Mouse (Mus musculus): ENCODE measurements around the gene Pithd1. TPM values are rescaled to one million over a fixed set of nuclear protein-coding genes. Genes with fewer than 3 reads are reported as not detected.

Gene Pithd1
- total RNA-seq, 1 experiment = 41.6 TPM

- TF ChIP-seq HCFC1 (IDR thresholded peaks at IDR 0.05; ENCODE audit: borderline replicate concordance, insufficient read depth, low read length) = no peak
- TF ChIP-seq ZC3H11A (IDR thresholded peaks at IDR 0.05; ENCODE audit: borderline replicate concordance, low read depth, low read length) = no peak
- TF ChIP-seq CHD2 (IDR thresholded peaks at IDR 0.05; ENCODE audit: low read depth, low read length) = no peak
- TF ChIP-seq MAFK (IDR thresholded peaks at IDR 0.05; ENCODE audit: insufficient read depth, low read depth, low read length) = no peak
- no peak for TF ChIP-seq ZNF384 (IDR thresholded peaks at IDR 0.05; ENCODE audit: low read depth, low read length)
- no peak overlapping the region for H3K9ac ChIP-seq (ENCODE audit: insufficient read depth, low read depth, low read length, poor library complexity, severe bottlenecking)
- H3K4me1 ChIP-seq (ENCODE audit: control insufficient read depth in 2 of 2, insufficient read depth in 2 of 2, low read length in 2 of 2, poor library complexity in 1 of 2) = no peaks in the 10 kb centered on the region
- H3K9me3 ChIP-seq (ENCODE audit: control insufficient read depth, insufficient read depth, low read depth, low read length) = no peaks in the 10 kb centered on the region
- H3K27ac ChIP-seq (ENCODE audit: insufficient read depth, low read depth, low read length, poor library complexity, severe bottlenecking) = no peak overlapping the region
- no peak for DNase-seq (ENCODE audit: low read depth, low spot score)
- H3K4me3 ChIP-seq (ENCODE audit: insufficient read depth in 1 of 2, low read depth in 1 of 2, low read length in 2 of 2, poor library complexity in 1 of 2, severe bottlenecking in 1 of 2) = no peak overlapping the region
- in situ Hi-C loops (cut with MboI; ENCODE audit: low sequenced_read_pairs in 2 of 2, unreplicated experiment in 2 of 2) = no loop called here
- peaks cover 45% of the 10 kb centered on the region for H3K36me3 ChIP-seq (ENCODE audit: control insufficient read depth, insufficient read depth, low read length, poor library complexity, severe bottlenecking)
Observed at GRCm38 (mm10) chr4:136010586-136010985, 23.5 kb upstream of the Pithd1 start.

GRCm38 (mm10) chr4:136008782-136009447 is 21.9 kb upstream of the Pithd1 start:
- H3K9me3 ChIP-seq (ENCODE audit: control insufficient read depth, insufficient read depth, low read depth, low read length) = no peaks in the 10 kb centered on the region
- DNase-seq (ENCODE audit: low read depth, low spot score) = no peak
- no peak overlapping the region for H3K4me3 ChIP-seq (ENCODE audit: insufficient read depth in 1 of 2, low read depth in 1 of 2, low read length in 2 of 2, poor library complexity in 1 of 2, severe bottlenecking in 1 of 2)
- H3K27ac ChIP-seq (ENCODE audit: insufficient read depth, low read depth, low read length, poor library complexity, severe bottlenecking) = no peak overlapping the region
- in situ Hi-C loops (cut with MboI; ENCODE audit: low sequenced_read_pairs in 2 of 2, unreplicated experiment in 2 of 2) = no loop called here
- TF ChIP-seq CHD2 (IDR thresholded peaks at IDR 0.05; ENCODE audit: low read depth, low read length) (no peak), MAFK (IDR thresholded peaks at IDR 0.05; ENCODE audit: insufficient read depth, low read depth, low read length) (no peak), ZNF384 (IDR thresholded peaks at IDR 0.05; ENCODE audit: low read depth, low read length) (no peak), HCFC1 (IDR thresholded peaks at IDR 0.05; ENCODE audit: borderline replicate concordance, insufficient read depth, low read length) (no peak), ZC3H11A (IDR thresholded peaks at IDR 0.05; ENCODE audit: borderline replicate concordance, low read depth, low read length) (no peak)
- H3K36me3 ChIP-seq (ENCODE audit: control insufficient read depth, insufficient read depth, low read length, poor library complexity, severe bottlenecking) = peaks cover 56% of the 10 kb centered on the region
- no peaks in the 10 kb centered on the region for H3K4me1 ChIP-seq (ENCODE audit: control insufficient read depth in 2 of 2, insufficient read depth in 2 of 2, low read length in 2 of 2, poor library complexity in 1 of 2)
- H3K9ac ChIP-seq (ENCODE audit: insufficient read depth, low read depth, low read length, poor library complexity, severe bottlenecking) = no peak overlapping the region

GRCm38 (mm10) chr4:136006821-136007220 is 19.8 kb upstream of the Pithd1 start:
- in situ Hi-C loops (cut with MboI; ENCODE audit: low sequenced_read_pairs in 2 of 2, unreplicated experiment in 2 of 2) = no loop called here
- no peaks in the 10 kb centered on the region for H3K9me3 ChIP-seq (ENCODE audit: control insufficient read depth, insufficient read depth, low read depth, low read length)
- DNase-seq (ENCODE audit: low read depth, low spot score) = no peak
- no peaks in the 10 kb centered on the region for H3K4me1 ChIP-seq (ENCODE audit: control insufficient read depth in 2 of 2, insufficient read depth in 2 of 2, low read length in 2 of 2, poor library complexity in 1 of 2)
- peaks cover 65% of the 10 kb centered on the region for H3K36me3 ChIP-seq (ENCODE audit: control insufficient read depth, insufficient read depth, low read length, poor library complexity, severe bottlenecking)
- no peak for TF ChIP-seq ZNF384 (IDR thresholded peaks at IDR 0.05; ENCODE audit: low read depth, low read length)
- TF ChIP-seq MAFK (IDR thresholded peaks at IDR 0.05; ENCODE audit: insufficient read depth, low read depth, low read length) = no peak
- TF ChIP-seq ZC3H11A (IDR thresholded peaks at IDR 0.05; ENCODE audit: borderline replicate concordance, low read depth, low read length) = no peak
- TF ChIP-seq CHD2 (IDR thresholded peaks at IDR 0.05; ENCODE audit: low read depth, low read length) = no peak
- TF ChIP-seq HCFC1 (IDR thresholded peaks at IDR 0.05; ENCODE audit: borderline replicate concordance, insufficient read depth, low read length) = no peak
- no peak overlapping the region for H3K27ac ChIP-seq (ENCODE audit: insufficient read depth, low read depth, low read length, poor library complexity, severe bottlenecking)
- no peak overlapping the region for H3K4me3 ChIP-seq (ENCODE audit: insufficient read depth in 1 of 2, low read depth in 1 of 2, low read length in 2 of 2, poor library complexity in 1 of 2, severe bottlenecking in 1 of 2)
- no peak overlapping the region for H3K9ac ChIP-seq (ENCODE audit: insufficient read depth, low read depth, low read length, poor library complexity, severe bottlenecking)

- peaks cover 51% of the 10 kb centered on the region for H3K36me3 ChIP-seq (ENCODE audit: control insufficient read depth, insufficient read depth, low read length, poor library complexity, severe bottlenecking)
- H3K4me1 ChIP-seq (ENCODE audit: control insufficient read depth in 2 of 2, insufficient read depth in 2 of 2, low read length in 2 of 2, poor library complexity in 1 of 2) = no peaks in the 10 kb centered on the region
- no peak overlapping the region for H3K27ac ChIP-seq (ENCODE audit: insufficient read depth, low read depth, low read length, poor library complexity, severe bottlenecking)
- DNase-seq (ENCODE audit: low read depth, low spot score) = no peak
- H3K4me3 ChIP-seq (ENCODE audit: insufficient read depth in 1 of 2, low read depth in 1 of 2, low read length in 2 of 2, poor library complexity in 1 of 2, severe bottlenecking in 1 of 2) = no peak overlapping the region
- no peak overlapping the region for H3K9ac ChIP-seq (ENCODE audit: insufficient read depth, low read depth, low read length, poor library complexity, severe bottlenecking)
- in situ Hi-C loops (cut with MboI; ENCODE audit: low sequenced_read_pairs in 2 of 2, unreplicated experiment in 2 of 2) = no loop called here
- H3K9me3 ChIP-seq (ENCODE audit: control insufficient read depth, insufficient read depth, low read depth, low read length) = no peaks in the 10 kb centered on the region
- TF ChIP-seq HCFC1 (IDR thresholded peaks at IDR 0.05; ENCODE audit: borderline replicate concordance, insufficient read depth, low read length) (no peak), CHD2 (IDR thresholded peaks at IDR 0.05; ENCODE audit: low read depth, low read length) (no peak), ZC3H11A (IDR thresholded peaks at IDR 0.05; ENCODE audit: borderline replicate concordance, low read depth, low read length) (no peak), MAFK (IDR thresholded peaks at IDR 0.05; ENCODE audit: insufficient read depth, low read depth, low read length) (no peak), ZNF384 (IDR thresholded peaks at IDR 0.05; ENCODE audit: low read depth, low read length) (no peak)
Observed at GRCm38 (mm10) chr4:136004921-136005320, 17.9 kb upstream of the Pithd1 start.

Measured in ES-E14 (cell line).